Mouse (Mus musculus) splenic B cell, adult 2 months (primary cell): ENCODE data around the gene Nfib.
A peak's percentile ranks its signal among the peaks of the same experiment; 100 is the strongest.

Source experiments
- DNase-seq: peaks from one replicate; pipeline ENCODE4 v3.0.0-alpha.2; 2011; ENCODE audit warnings: low read depth, low spot score
- H3K27me3 ChIP-seq: 2 replicates; pipeline ENCODE4 v1.6.1; 2012; ENCODE audit warnings: mild to moderate bottlenecking, low read length, moderate library complexity, mixed read lengths; ENCODE audit not compliant: control insufficient read depth, poor library complexity, insufficient read depth, severe bottlenecking
- H3K36me3 ChIP-seq: 2 replicates; pipeline ENCODE4 v1.6.1; 2012; ENCODE audit warnings: mild to moderate bottlenecking, low read length, moderate library complexity, mixed read lengths; ENCODE audit not compliant: control insufficient read depth, poor library complexity, insufficient read depth, severe bottlenecking

Nfib gene

DNA sequence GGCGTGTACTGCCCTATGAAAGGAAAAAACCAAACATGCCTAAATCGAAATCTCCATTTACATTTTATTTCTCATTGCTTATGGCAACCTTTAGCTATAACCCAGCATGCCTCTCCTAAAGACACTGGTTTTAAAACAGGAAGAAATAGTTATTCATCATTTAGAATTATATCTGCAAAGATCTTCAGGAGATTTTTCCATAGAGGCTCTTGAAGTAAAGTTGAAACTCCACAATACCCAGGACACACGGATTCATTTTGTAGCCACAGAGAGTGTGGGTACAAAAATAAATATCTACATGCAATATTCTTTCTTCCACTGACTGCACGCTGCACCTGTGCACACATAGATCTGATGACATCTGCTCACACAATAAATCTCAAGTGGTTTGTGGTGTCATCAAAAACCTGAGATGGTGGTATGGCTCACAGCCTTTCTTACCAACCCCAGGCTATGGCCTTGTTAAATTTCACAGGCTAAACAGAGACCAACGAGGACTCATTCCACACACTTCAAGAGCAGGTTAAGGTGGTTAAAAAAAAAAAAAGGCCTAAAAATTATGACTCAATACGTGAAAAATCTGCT, 189.2 kb downstream of the Nfib start:
- DNase-seq = no peak
- H3K27me3 ChIP-seq = no peaks in the 10 kb centered on the region

DNA sequence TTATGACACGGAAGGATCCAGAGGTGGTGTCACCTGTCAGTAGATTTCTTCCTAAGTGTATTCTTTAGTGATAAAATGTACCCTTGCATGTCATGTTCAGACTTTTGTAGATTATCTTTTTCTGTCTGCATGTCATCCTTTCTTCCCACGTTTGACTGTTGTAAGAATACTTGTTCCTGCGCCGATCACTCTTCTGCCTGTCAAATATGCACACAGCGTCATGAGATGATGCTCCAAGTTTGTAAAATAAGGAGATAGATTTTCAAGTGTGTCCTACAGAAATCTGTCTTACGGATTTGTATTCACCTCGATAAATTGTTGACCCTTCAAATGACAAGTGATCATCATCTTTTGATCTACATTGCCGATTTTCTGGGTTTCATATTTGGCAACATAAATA, 190.6 kb downstream of the Nfib start:
- H3K27me3 ChIP-seq = no peaks in the 10 kb centered on the region; the same call in 1 of the 2 replicates
- H3K36me3 ChIP-seq = no peaks in the 10 kb centered on the region
- DNase-seq = no peak

More for the DNA sequence above, 189.2 kb downstream of the Nfib start:
- no peaks in the 10 kb centered on the region for H3K36me3 ChIP-seq

DNA sequence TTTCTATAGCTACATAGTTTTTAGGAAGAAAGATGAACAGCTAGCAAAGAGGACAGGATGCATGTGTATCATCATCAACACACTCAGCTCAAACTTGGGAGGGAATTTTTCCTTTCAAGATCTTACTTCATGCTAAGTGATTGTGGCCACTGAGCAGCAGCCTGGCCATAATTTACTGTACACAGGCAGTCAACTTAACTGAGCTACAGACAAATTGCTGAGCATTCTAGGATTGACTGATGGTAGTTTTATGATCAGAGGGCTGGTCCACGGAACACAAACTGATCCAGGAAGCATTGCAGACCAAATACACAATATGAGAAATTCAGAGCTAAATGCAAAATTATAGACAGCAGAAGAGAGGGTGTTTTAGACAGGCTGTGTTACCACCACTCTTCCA, 191.2 kb downstream of the Nfib start:
- H3K36me3 ChIP-seq = no peaks in the 10 kb centered on the region
- H3K27me3 ChIP-seq = no peaks in the 10 kb centered on the region; the same call in 1 of the 2 replicates
- DNase-seq = no peak

DNA sequence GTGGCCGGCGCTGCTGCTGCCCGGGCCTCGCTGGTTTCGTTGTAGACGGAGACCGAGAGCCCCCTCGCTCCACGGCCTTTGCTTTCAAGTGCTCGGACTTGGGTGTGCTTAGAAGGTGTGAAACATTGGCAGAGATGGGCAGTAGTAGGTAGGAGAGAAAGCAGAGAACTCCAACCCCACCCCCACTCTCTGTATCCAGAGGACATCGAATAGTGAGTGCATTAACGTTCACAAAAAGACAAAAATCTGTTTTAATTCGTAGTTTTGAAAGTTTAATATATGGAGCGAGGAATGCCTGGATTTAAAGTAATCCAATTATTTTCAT, 192.2 kb downstream of the Nfib start:
- Histone ChIP-seq H3K36me3 (no peaks in the 10 kb centered on the region), H3K27me3 (no peaks in the 10 kb centered on the region; the same call in 1 of the 2 replicates)
- DNase-seq = no peak

DNA sequence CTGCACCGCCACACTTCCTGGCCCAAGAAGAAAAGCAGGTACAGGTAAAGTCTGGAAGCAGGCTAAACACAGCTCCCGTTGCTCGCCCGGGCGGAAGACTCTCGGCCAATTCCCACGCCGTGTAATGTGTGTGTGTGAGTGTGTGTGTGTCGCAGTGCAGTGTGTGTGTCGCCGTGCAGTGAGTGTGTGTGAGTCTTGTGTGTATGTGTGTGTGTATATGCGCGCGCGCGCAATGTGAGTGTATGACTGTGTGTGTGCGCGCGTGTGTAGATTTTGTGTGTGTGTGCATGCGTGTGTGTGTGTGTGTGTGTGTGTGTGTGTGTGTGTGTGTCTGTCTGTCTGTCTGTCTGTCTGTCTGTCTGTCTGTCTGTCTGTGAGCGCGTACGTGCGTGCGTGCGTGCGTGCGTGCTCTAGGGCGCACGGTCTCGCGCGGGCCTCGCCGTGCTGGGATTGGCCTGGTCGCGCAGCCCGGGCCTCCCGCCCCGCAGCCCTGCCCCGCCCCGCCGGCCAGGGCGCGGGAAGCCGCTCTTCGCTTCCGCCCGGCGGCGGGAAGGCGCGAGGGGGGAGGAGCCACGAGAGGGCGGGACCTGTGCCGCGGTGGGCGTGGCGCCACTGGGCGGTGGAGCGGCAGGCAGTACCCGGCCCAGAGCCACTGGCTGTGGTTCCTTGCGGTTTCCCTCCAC, 192.7 kb downstream of the Nfib start:
- Histone ChIP-seq H3K36me3 (no peaks in the 10 kb centered on the region), H3K27me3 (no peaks in the 10 kb centered on the region; the same call in 1 of the 2 replicates)
- DNase-seq = peak; percentile 1

DNA sequence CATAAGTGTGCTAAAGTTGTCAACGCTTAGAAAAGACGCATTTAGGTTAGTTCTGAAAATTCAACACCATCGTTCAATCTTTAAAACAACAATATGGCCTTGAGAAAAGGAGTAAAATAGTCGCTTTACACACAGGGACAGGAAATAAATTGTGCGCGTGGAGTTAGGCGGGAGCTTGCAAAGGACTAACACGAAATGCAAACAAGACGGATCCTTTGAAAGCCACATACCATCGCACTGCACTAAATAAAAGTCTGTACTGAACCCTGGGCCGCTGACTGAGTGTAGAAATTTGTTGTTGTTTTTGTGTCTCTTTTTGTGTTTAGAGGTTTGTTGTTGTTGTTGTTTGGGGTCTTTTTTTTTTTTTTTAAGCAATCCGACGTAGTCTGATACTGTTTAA, 193.2 kb downstream of the Nfib start:
- no peak for DNase-seq

DNA sequence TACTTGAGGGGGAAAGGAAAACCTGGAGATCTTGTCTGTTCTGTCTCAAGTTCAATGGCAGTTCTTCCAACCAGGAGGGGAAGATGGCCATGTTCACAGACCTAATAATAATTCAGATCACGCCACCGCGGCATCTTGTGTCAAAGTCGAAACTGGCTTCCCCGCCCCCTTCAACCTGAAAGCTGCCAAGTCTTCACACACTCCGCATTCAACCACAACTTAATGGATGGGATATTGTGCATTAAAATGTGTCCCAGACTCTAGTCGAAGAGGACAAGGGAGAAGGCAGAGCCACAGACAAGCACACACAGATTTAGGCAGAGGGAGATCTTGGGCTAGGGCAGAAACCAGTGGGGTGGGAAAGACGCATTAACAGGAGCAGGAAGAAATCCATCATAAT, 194.0 kb downstream of the Nfib start:
- Histone ChIP-seq H3K36me3 (no peaks in the 10 kb centered on the region), H3K27me3 (no peaks in the 10 kb centered on the region; the same call in 1 of the 2 replicates)
- DNase-seq = no peak

More for the DNA sequence above, 193.2 kb downstream of the Nfib start:
- Histone ChIP-seq H3K36me3 (no peaks in the 10 kb centered on the region), H3K27me3 (no peaks in the 10 kb centered on the region; the same call in 1 of the 2 replicates)

DNA sequence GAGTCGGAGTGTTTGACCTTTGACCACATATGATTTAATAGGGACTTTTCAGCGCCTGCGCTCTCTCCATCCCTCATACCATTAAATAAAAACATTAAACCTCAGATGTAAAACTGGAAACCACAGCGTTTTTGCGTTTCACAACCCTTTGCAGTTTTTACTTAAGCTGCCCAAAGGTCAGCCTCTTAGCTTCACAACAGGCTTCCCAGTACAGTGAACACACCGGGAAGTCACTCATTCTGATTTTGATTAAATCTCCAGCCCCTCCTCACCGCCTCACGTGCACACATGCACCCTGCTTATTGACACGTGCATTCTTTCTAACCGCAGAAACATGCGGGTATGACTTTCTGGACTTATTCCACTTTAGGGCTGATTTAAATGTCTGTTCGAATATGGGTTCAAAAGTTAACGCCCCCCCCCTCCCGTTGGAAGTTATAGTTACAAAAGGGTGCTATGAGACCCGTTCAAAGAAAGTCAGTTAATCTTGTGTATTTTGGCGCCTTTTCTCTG, 194.5 kb downstream of the Nfib start:
- Histone ChIP-seq H3K36me3 (no peaks in the 10 kb centered on the region), H3K27me3 (no peaks in the 10 kb centered on the region; the same call in 1 of the 2 replicates)
- DNase-seq = no peak

DNA sequence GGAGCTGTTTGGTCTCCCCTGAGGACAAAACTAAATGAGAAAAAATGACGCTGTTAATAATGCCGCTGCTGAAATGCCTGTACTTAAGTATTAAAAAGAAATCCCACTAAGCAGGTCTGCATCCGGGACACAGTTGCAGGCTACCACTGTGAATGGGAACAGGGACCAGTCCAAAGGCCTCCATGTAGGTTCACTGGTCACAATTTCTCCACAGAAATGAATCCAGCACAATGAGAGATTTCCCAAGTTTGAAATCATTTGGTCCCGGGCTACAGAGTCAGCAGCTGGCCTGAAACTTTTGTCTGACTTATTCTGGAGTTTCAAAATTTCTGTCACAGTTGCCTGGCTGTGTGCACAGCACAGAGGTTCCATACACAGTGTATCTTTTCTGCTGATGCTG, 195.8 kb downstream of the Nfib start:
- H3K27me3 ChIP-seq = peaks cover 2% of the 10 kb centered on the region
- no peaks in the 10 kb centered on the region for H3K36me3 ChIP-seq
- no peak for DNase-seq

DNA sequence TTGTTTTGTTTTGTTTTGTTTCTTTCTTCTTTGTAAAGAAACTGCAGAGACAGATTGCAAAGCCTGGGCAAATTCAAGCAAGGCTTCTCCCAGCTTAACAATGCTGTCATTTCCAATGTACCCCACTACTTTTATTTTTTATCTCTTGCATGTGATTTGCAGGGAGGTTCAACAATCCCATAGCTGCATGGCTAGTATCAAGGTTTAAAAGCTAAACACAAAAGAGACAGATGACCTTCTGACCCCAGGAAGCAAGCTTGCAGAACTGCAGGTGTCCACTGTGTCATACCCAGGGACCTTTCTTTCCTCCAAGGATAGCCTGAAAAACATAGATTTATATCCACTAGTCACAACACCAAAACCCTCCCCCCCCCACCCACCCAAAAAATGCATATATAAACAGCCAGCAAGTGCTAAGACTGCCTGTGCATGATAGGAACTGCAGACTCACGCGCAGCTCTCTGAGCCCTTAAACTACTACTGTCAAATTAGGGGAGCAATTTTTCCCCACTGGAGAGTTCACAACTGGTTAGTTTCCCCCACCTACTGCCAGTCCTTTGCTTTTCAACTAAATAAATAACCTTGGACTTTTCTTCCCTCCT, 196.3 kb downstream of the Nfib start:
- H3K27me3 ChIP-seq = peaks cover 2% of the 10 kb centered on the region
- H3K36me3 ChIP-seq = no peaks in the 10 kb centered on the region
- DNase-seq = no peak

DNA sequence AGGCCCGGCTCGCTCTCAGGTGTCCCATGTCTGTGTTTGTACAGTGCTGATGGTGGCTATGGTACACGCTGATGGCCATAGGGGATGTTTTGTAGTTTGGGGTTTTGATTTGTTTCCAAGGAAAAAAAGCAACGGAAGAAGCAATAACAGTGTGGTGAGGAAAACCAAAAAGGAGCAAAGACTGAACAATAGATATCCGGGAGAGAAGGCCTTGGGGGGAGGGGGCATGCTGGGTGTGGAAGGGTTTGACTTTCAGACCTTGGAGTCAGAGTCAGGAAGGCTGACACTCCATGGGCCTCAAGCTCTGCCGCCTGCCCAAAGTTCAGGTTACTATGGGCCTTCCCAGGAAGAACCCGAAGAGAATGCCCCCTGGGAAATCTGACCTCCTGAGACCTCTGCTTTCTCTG, 197.3 kb downstream of the Nfib start:
- Histone ChIP-seq H3K36me3 (no peaks in the 10 kb centered on the region), H3K27me3 (peaks cover 2% of the 10 kb centered on the region)
- DNase-seq = no peak

DNA sequence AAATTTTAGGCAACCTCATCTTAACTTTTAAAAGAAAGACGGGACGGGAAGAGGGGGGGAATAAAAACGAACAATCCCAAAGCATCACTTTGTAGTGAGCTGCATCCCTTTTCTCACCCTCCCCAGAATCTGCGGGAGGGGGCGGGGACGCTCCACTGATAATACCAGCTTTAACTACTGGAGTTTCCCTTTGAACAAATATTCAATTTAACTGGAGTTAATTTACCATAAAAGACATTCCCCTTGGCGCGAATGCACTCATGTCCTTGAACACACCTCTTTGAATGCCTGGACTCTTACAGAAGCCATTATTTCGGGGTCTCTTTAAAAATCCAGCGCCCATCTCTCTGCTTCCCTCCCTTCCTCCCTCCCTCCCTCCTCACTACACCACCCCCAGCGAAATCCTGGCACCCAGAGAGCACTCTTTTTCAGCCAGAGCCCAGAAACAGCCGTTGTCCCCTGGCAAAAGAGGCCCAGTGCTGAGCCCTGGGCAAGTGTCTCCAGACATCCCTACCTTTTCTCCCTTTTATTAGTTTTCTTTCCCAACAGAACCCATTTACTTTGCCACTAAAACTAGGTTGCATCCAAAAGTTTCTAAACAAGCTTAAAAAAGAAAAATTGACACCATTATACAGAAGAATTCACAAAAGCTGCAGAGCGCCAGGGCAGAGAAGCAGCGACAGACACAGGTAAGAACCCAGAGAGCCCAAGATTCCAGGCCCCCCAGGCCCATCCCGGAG, 197.8 kb downstream of the Nfib start:
- no peak for DNase-seq
- H3K27me3 ChIP-seq = peaks cover 2% of the 10 kb centered on the region

DNA sequence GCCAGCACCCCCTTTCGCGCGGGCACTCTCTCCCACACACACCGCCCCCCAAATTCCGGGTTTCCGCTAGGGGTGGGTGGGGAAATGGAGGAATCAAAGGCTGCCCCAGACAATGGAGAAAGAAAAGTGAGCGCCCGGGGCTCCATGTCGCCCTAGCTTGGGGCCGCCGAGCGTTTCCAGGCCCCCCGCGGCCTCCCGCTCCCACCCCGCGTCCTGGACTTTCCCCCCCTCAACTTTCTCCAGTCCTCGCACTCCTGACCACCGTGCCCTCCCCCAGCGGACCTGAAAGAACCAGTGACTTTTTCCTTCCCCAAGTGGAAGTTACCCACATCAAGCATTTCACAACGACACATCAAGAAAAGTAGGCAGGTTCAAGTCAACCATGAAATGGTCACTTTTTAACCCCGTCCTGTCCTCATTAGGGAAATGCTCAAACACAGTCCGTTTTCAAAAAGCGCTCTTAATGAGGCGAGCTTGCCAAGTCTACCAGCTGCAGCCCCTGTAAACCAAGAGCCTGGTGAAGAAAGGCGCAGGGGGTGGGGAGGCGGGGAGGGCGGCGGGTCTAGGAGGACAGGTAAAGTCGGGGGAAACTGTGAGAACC, 198.7 kb downstream of the Nfib start:
- Histone ChIP-seq H3K36me3 (no peaks in the 10 kb centered on the region), H3K27me3 (peaks cover 2% of the 10 kb centered on the region)
- DNase-seq = no peak

More for the DNA sequence above, 197.8 kb downstream of the Nfib start:
- H3K36me3 ChIP-seq = no peaks in the 10 kb centered on the region

DNA sequence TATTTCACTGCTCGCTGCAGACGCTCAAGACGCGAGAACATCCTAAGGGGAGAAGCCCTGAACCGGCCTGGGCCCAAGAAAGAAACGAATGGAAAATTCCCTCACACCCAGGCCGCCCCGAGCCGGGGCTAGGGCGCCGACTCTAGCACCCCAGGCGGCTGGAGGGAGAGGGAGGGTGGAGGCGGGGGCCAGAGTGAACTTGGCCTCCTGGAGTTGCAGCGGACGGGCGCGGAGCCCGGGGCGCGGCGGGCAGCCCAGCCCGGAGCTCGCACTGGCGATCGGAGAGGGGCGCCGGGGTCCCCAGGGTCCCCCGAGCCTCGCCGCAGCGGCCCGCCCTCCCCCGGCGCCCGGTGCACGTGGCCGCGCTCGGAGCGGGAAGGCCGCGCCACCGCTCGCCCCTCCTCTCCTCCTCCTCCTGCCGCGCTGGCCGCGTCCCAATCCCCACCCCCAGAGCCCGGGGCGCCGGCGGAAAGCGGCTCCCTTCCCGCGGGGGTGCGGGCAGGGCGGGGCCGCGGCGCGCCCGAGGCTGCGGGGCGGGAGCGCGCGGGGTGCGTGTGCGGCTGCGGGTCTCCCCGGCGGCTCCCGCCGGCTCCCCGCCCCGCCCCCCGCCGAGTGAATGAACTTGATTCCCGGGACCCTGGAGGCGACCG, 199.3 kb downstream of the Nfib start:
- DNase-seq = no peak
- Histone ChIP-seq H3K27me3 (peaks cover 2% of the 10 kb centered on the region), H3K36me3 (no peaks in the 10 kb centered on the region)
